Mouse (Mus musculus): Measurements from ENCODE around the gene Rprm. TPM values are rescaled to one million over a fixed set of nuclear protein-coding genes. Genes with fewer than 3 reads are reported as not detected.

Gene Rprm
- total RNA-seq, 1 experiment: 8.2 TPM

DNA sequence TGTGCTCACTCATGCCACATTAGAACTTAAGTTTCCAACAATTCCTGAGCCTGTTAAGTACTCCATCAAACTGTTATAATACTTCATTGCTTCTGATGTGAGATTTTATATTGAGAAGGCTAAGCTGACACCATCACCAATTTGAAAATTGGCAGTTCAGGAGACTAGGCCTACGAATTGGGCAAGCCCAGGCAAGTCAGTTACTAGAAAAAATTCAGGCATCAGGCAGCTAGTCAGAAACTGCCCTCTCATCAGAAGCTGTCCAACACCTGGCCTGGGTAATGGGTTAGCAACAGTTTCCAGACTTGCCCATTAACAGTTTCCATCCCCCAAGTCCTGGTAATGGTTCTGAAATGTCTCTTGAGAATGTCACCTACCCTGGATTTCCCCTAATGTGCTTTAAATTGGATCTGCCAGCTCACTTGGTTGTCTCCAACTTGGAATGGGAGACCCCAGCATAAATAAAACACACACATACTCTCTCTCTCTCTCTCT, 20.9 kb upstream of the Rprm start:
- no peak for DNase-seq (ENCODE audit: low read depth, low spot score)
- TF ChIP-seq HCFC1 (IDR thresholded peaks at IDR 0.05; ENCODE audit: borderline replicate concordance, insufficient read depth, low read length): no peak
- no peak for TF ChIP-seq MAFK (IDR thresholded peaks at IDR 0.05; ENCODE audit: insufficient read depth, low read depth, low read length)
- TF ChIP-seq ZNF384 (IDR thresholded peaks at IDR 0.05; ENCODE audit: low read depth, low read length): no peak
- TF ChIP-seq CHD2 (IDR thresholded peaks at IDR 0.05; ENCODE audit: low read depth, low read length): no peak
- no peak for TF ChIP-seq ZC3H11A (IDR thresholded peaks at IDR 0.05; ENCODE audit: borderline replicate concordance, low read depth, low read length)
- no peak overlapping the region for H3K4me3 ChIP-seq (ENCODE audit: insufficient read depth in 1 of 2, low read depth in 1 of 2, low read length in 2 of 2, poor library complexity in 1 of 2, severe bottlenecking in 1 of 2)
- no peak overlapping the region for H3K9ac ChIP-seq (ENCODE audit: insufficient read depth, low read depth, low read length, poor library complexity, severe bottlenecking)
- no peaks in the 10 kb centered on the region for H3K9me3 ChIP-seq (ENCODE audit: control insufficient read depth, insufficient read depth, low read depth, low read length)
- no peaks in the 10 kb centered on the region for H3K36me3 ChIP-seq (ENCODE audit: control insufficient read depth, insufficient read depth, low read length, poor library complexity, severe bottlenecking)
- H3K4me1 ChIP-seq (ENCODE audit: control insufficient read depth in 2 of 2, insufficient read depth in 2 of 2, low read length in 2 of 2, poor library complexity in 1 of 2): no peaks in the 10 kb centered on the region
- H3K27ac ChIP-seq (ENCODE audit: insufficient read depth, low read depth, low read length, poor library complexity, severe bottlenecking): no peak overlapping the region
- in situ Hi-C loops (cut with MboI; ENCODE audit: low sequenced_read_pairs in 2 of 2, unreplicated experiment in 2 of 2): no loop called here

DNA sequence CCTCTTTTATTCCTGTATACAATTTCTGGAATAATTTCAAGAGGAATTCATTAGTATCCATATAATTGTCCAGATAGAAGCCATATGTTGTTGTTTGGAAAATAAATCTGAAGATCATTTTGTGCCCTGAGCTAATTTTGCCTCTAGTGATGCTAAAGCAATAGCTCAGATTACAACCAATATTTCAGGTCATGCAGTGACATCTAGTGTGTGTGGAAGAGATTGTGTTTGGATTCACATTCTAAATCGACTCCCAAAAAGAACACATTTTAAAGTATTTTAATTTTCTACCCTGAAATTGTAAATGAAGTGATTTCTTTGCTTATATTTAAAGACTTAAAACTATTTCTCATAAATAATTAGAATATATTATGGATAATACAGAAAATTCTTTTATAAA, 14.6 kb upstream of the Rprm start:
- Histone ChIP-seq H3K9me3 (ENCODE audit: control insufficient read depth, insufficient read depth, low read depth, low read length) (no peaks in the 10 kb centered on the region), H3K9ac (ENCODE audit: insufficient read depth, low read depth, low read length, poor library complexity, severe bottlenecking) (no peak overlapping the region), H3K4me3 (ENCODE audit: insufficient read depth in 1 of 2, low read depth in 1 of 2, low read length in 2 of 2, poor library complexity in 1 of 2, severe bottlenecking in 1 of 2) (no peak overlapping the region), H3K27ac (ENCODE audit: insufficient read depth, low read depth, low read length, poor library complexity, severe bottlenecking) (no peak overlapping the region), H3K36me3 (ENCODE audit: control insufficient read depth, insufficient read depth, low read length, poor library complexity, severe bottlenecking) (no peaks in the 10 kb centered on the region), H3K4me1 (ENCODE audit: control insufficient read depth in 2 of 2, insufficient read depth in 2 of 2, low read length in 2 of 2, poor library complexity in 1 of 2) (no peaks in the 10 kb centered on the region)
- TF ChIP-seq CHD2 (IDR thresholded peaks at IDR 0.05; ENCODE audit: low read depth, low read length): no peak
- no peak for TF ChIP-seq HCFC1 (IDR thresholded peaks at IDR 0.05; ENCODE audit: borderline replicate concordance, insufficient read depth, low read length)
- no peak for TF ChIP-seq MAFK (IDR thresholded peaks at IDR 0.05; ENCODE audit: insufficient read depth, low read depth, low read length)
- TF ChIP-seq ZNF384 (IDR thresholded peaks at IDR 0.05; ENCODE audit: low read depth, low read length): no peak
- no peak for TF ChIP-seq ZC3H11A (IDR thresholded peaks at IDR 0.05; ENCODE audit: borderline replicate concordance, low read depth, low read length)
- no peak for DNase-seq (ENCODE audit: low read depth, low spot score)
- in situ Hi-C loops (cut with MboI; ENCODE audit: low sequenced_read_pairs in 2 of 2, unreplicated experiment in 2 of 2): no loop called here

DNA sequence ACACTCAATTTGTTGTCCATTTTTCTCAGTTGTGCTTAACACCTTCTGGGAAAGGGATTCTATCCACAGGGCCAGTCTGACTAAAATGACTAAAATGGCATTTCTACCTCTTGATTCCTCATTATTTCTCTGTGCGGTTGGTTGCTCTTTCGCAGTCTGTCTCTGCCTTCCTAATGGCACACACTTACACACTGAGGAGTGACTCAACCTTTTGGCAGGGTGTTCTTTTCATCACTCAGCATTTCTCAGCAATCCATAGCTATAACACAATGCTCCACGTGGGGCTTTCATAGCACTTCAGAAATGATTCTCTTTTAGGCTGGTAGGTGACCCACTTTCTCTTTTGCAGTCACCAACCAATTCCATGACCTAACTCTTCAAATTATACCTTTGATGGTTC, 7.3 kb upstream of the Rprm start:
- Histone ChIP-seq H3K9me3 (ENCODE audit: control insufficient read depth, insufficient read depth, low read depth, low read length) (no peaks in the 10 kb centered on the region), H3K4me1 (ENCODE audit: control insufficient read depth in 2 of 2, insufficient read depth in 2 of 2, low read length in 2 of 2, poor library complexity in 1 of 2) (no peaks in the 10 kb centered on the region), H3K27ac (ENCODE audit: insufficient read depth, low read depth, low read length, poor library complexity, severe bottlenecking) (no peak overlapping the region), H3K9ac (ENCODE audit: insufficient read depth, low read depth, low read length, poor library complexity, severe bottlenecking) (no peak overlapping the region), H3K36me3 (ENCODE audit: control insufficient read depth, insufficient read depth, low read length, poor library complexity, severe bottlenecking) (no peaks in the 10 kb centered on the region), H3K4me3 (ENCODE audit: insufficient read depth in 1 of 2, low read depth in 1 of 2, low read length in 2 of 2, poor library complexity in 1 of 2, severe bottlenecking in 1 of 2) (no peak overlapping the region)
- DNase-seq (ENCODE audit: low read depth, low spot score): no peak
- in situ Hi-C loops (cut with MboI; ENCODE audit: low sequenced_read_pairs in 2 of 2, unreplicated experiment in 2 of 2): no loop called here
- TF ChIP-seq ZC3H11A (IDR thresholded peaks at IDR 0.05; ENCODE audit: borderline replicate concordance, low read depth, low read length) (no peak), ZNF384 (IDR thresholded peaks at IDR 0.05; ENCODE audit: low read depth, low read length) (no peak), HCFC1 (IDR thresholded peaks at IDR 0.05; ENCODE audit: borderline replicate concordance, insufficient read depth, low read length) (no peak), CHD2 (IDR thresholded peaks at IDR 0.05; ENCODE audit: low read depth, low read length) (no peak), MAFK (IDR thresholded peaks at IDR 0.05; ENCODE audit: insufficient read depth, low read depth, low read length) (no peak)

DNA sequence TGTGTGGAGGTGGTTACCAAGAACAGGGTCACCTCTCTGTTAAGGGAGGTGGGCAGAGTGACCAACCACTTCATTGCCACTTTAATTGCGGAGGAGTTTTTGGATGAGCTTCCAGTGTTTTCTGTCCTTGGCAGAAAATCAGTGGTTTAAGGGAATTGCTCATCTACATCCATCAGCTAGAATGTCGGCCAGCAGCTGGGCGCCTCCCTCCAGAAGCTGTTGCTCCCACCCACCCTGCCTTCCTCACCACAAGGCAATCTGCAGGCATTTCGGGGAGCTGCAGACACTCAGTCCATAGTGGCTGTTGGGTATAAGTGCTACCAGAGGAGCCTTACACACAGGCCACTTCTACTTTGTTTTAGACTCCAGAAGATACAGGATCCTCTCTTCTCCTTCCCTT, 902 bp upstream of the Rprm start:
- in situ Hi-C loops (cut with MboI; ENCODE audit: low sequenced_read_pairs in 2 of 2, unreplicated experiment in 2 of 2): no loop called here
- TF ChIP-seq ZNF384 (IDR thresholded peaks at IDR 0.05; ENCODE audit: low read depth, low read length) (no peak), ZC3H11A (IDR thresholded peaks at IDR 0.05; ENCODE audit: borderline replicate concordance, low read depth, low read length) (no peak), CHD2 (IDR thresholded peaks at IDR 0.05; ENCODE audit: low read depth, low read length) (no peak), MAFK (IDR thresholded peaks at IDR 0.05; ENCODE audit: insufficient read depth, low read depth, low read length) (no peak), HCFC1 (IDR thresholded peaks at IDR 0.05; ENCODE audit: borderline replicate concordance, insufficient read depth, low read length) (no peak)
- no peak overlapping the region for H3K9ac ChIP-seq (ENCODE audit: insufficient read depth, low read depth, low read length, poor library complexity, severe bottlenecking)

More for the DNA sequence above, 902 bp upstream of the Rprm start:
- H3K4me1 ChIP-seq (ENCODE audit: control insufficient read depth in 2 of 2, insufficient read depth in 2 of 2, low read length in 2 of 2, poor library complexity in 1 of 2): no peaks in the 10 kb centered on the region; a peak in 1 of 4 replicates
- DNase-seq (ENCODE audit: low read depth, low spot score): no peak
- no peaks in the 10 kb centered on the region for H3K36me3 ChIP-seq (ENCODE audit: control insufficient read depth, insufficient read depth, low read length, poor library complexity, severe bottlenecking)
- no peak overlapping the region for H3K4me3 ChIP-seq (ENCODE audit: insufficient read depth in 1 of 2, low read depth in 1 of 2, low read length in 2 of 2, poor library complexity in 1 of 2, severe bottlenecking in 1 of 2)
- no peaks in the 10 kb centered on the region for H3K9me3 ChIP-seq (ENCODE audit: control insufficient read depth, insufficient read depth, low read depth, low read length)
- H3K27ac ChIP-seq (ENCODE audit: insufficient read depth, low read depth, low read length, poor library complexity, severe bottlenecking): no peak overlapping the region

All from ES-E14 (cell line).